Mouse (Mus musculus) spleen, adult 2 months (tissue): ENCODE data around the gene Gm14569. TPM values are rescaled to one million over a fixed set of nuclear protein-coding genes. Genes with fewer than 3 reads are reported as not detected.

Experiments
- DNase-seq, 2 experiments: peaks; one replicate each; pipeline versions ENCODE4 v3.0.0 to v3.0.0-alpha.2; 2012 to 2021; ENCODE audit warnings: low spot score in 2 of 2, low read depth in 1 of 2
- H3K27ac ChIP-seq: fragments of 200-500 bp; 2 replicates; pipeline ENCODE4 v1.5.1; 2012; ENCODE audit warnings: low read length, inconsistent platforms; ENCODE audit not compliant: insufficient read depth
- H3K27me3 ChIP-seq: fragments of 200-500 bp; 2 replicates; pipeline ENCODE4 v1.6.1; 2012; ENCODE audit warnings: mild to moderate bottlenecking, moderate library complexity, low read length, inconsistent platforms; ENCODE audit not compliant: control insufficient read depth, insufficient read depth
- H3K36me3 ChIP-seq: fragments of 200-500 bp; 2 replicates; pipeline ENCODE4 v1.6.1; 2012; ENCODE audit warnings: mild to moderate bottlenecking, low read length, inconsistent platforms; ENCODE audit not compliant: control insufficient read depth, insufficient read depth
- H3K4me1 ChIP-seq: fragments of 200-500 bp; 2 replicates; pipeline ENCODE4 v1.6.1; 2011; ENCODE audit warnings: inconsistent platforms; ENCODE audit not compliant: control insufficient read depth, insufficient read depth, insufficient read length
- H3K4me3 ChIP-seq: fragments of 200-500 bp; 2 replicates; pipeline ENCODE4 v1.5.1; 2011; ENCODE audit warnings: mild to moderate bottlenecking, inconsistent platforms; ENCODE audit not compliant: insufficient read depth, insufficient read length; ENCODE audit errors: extremely low read depth
- CTCF ChIP-seq: fragments of 200-500 bp; IDR thresholded peaks from 2 replicates; pipeline ENCODE4 v1.5.1; 2011; ENCODE audit warnings: mild to moderate bottlenecking, inconsistent platforms; ENCODE audit not compliant: insufficient read depth, insufficient read length, insufficient replicate concordance; ENCODE audit errors: extremely low read depth
- POLR2A ChIP-seq: fragments of 200-500 bp; IDR thresholded peaks from 2 replicates; pipeline ENCODE4 v1.6.1; 2011; ENCODE audit warnings: low read depth, low read length, inconsistent platforms
- whole genome bisulfite sequencing: fragments of 180-500 bp; shearing (Covaris S2); methylation state at CpG from one replicate; pipeline ENCODE4 v1.1.7; 2018; 5-methylcytosine and 5-hydroxymethylcytosine counted together
- polyA plus RNA-seq: library from polyadenylated mRNA; depleted of rRNA; stranded (reverse); fragments of >200 nt; gene quantifications from 2 replicates; pipeline ENCODE4 v1.2.3, GENCODE M21; 2012

The Gm14569 gene
- polyA plus RNA-seq, 1 experiment: not detected

- H3K27ac ChIP-seq: no peak overlapping the region
- no peaks in the 10 kb centered on the region for H3K4me1 ChIP-seq
- DNase-seq: no peak
- no peak overlapping the region for H3K4me3 ChIP-seq
- H3K36me3 ChIP-seq: no peaks in the 10 kb centered on the region
- TF ChIP-seq POLR2A (no peak), CTCF (no peak)
- H3K27me3 ChIP-seq: no peaks in the 10 kb centered on the region
- WGBS: 47% methylated on average over 6 of the region's 6 CpGs
These were observed 56.6 kb downstream of the Gm14569 start for GRCm38 (mm10) chrX:36434993-36435392.

GRCm38 (mm10) chrX:36419153-36419552, 72.5 kb downstream of the Gm14569 start:
- no peak for TF ChIP-seq CTCF
- no peak for TF ChIP-seq POLR2A
- WGBS: 77% methylated on average over 3 of the region's 3 CpGs
- no peaks in the 10 kb centered on the region for H3K27me3 ChIP-seq

DNA sequence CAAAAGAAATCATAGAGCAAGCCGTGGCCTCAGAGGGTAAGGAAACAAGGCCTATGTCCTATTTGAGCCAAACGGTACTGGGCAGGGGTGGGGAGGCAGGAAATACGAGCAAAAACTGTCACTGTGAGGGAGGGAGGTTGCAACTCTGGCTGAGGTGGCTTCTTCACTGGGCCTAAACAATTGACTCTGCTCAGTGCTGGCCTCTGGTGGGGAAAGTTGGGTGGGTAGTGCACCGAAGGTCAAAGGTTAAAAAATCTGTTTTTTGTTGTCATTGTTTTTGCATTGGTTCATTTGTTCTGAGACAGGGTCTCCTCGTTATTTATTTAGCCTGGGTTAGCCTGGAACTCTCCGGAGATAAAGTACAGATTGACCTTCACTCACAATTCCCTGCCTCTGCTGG, 89.3 kb downstream of the Gm14569 start:
- TF ChIP-seq POLR2A (no peak), CTCF (peak; percentile 13; the same call in 1 of the 2 replicates)
- Histone ChIP-seq H3K36me3 (no peaks in the 10 kb centered on the region), H3K4me3 (no peak overlapping the region), H3K27me3 (no peaks in the 10 kb centered on the region), H3K27ac (no peak overlapping the region), H3K4me1 (no peaks in the 10 kb centered on the region)
- 52% methylated on average over 6 of the region's 6 CpGs for WGBS
- no peak for DNase-seq

More at GRCm38 (mm10) chrX:36419153-36419552, 72.5 kb downstream of the Gm14569 start:
- Histone ChIP-seq H3K4me1 (no peaks in the 10 kb centered on the region), H3K36me3 (no peaks in the 10 kb centered on the region), H3K27ac (no peak overlapping the region), H3K4me3 (no peak overlapping the region)
- DNase-seq: no peak

DNA sequence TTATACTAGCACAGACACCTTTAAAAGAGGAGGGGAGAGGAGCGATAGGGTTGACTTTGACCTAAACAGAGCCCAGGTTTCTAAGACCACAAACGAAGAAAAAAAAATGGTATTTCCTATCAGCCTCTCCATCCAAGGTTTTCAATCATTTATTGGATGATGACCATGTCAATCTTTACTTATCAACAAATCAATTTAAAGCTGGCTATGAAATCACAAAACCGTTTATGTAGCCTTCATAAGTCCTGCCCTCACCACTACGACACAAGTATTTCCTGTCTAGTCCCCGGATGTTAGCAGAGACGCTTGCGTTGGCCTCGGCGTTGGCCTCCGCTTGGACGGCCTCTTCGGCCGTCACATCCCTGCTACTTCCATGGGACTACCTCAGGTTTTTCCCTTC, 90.7 kb downstream of the Gm14569 start, which contains the start of gene Gm6268:
Gene Gm6268 (plus strand): TSS at position 301 of the 400 bp plus-strand sequence.
- no peaks in the 10 kb centered on the region for H3K4me1 ChIP-seq
- TF ChIP-seq CTCF: no peak
- TF ChIP-seq POLR2A: no peak
- DNase-seq: no peak
- 89% methylated on average over 13 of the region's 13 CpGs for WGBS
- H3K27ac ChIP-seq: no peak within 1 kb of the TSS
- H3K4me3 ChIP-seq: no peak within 1 kb of the TSS
- no peaks in the 10 kb centered on the region for H3K27me3 ChIP-seq
- H3K36me3 ChIP-seq: no peaks in the 10 kb centered on the region

- TF ChIP-seq POLR2A (no peak), CTCF (no peak)
- Histone ChIP-seq H3K4me1 (no peaks in the 10 kb centered on the region), H3K36me3 (no peaks in the 10 kb centered on the region), H3K27me3 (no peaks in the 10 kb centered on the region), H3K4me3 (no peak overlapping the region), H3K27ac (no peak overlapping the region)
- 60% methylated on average over 6 of the region's 6 CpGs for WGBS
- DNase-seq: no peak
These were observed 98.4 kb downstream of the Gm14569 start for GRCm38 (mm10) chrX:36393279-36393678.

GRCm38 (mm10) chrX:36392672-36393071, 99.0 kb downstream of the Gm14569 start:
- H3K4me1 ChIP-seq: no peaks in the 10 kb centered on the region
- H3K27me3 ChIP-seq: no peaks in the 10 kb centered on the region
- H3K36me3 ChIP-seq: no peaks in the 10 kb centered on the region
- H3K4me3 ChIP-seq: no peak overlapping the region
- H3K27ac ChIP-seq: no peak overlapping the region
- 51% methylated on average over 6 of the region's 6 CpGs for WGBS
- DNase-seq: no peak
- no peak for TF ChIP-seq POLR2A
- no peak for TF ChIP-seq CTCF

- TF ChIP-seq POLR2A (no peak), CTCF (no peak)
- WGBS: 16% methylated on average over 2 of the region's 2 CpGs
- Histone ChIP-seq H3K36me3 (no peaks in the 10 kb centered on the region), H3K27ac (no peak overlapping the region), H3K4me1 (no peaks in the 10 kb centered on the region), H3K27me3 (no peaks in the 10 kb centered on the region), H3K4me3 (no peak overlapping the region)
- DNase-seq: no peak
These were observed 101.1 kb downstream of the Gm14569 start for GRCm38 (mm10) chrX:36390503-36390902.
